Mouse (Mus musculus): ENCODE measurements around the gene Rcbtb1.

DNA sequence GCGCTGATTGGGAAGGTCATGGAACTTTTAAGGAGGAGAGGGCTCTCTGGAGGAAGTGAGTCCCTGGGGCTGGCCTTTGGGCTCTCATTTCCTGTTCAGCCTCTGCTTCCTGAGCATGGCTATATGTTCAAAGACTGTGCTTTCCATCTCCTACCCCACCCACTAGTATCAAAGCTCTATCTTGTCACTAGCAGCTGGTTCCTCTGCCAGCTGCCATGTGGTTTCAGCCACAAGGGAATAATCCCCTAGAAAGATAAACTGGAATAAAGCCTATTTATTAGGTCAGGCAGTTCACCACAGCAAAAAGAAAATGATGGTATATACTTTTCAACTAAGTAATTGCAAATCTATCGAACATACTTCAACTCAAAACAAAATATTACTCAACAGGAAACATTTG, 18.3 kb upstream of the Rcbtb1 start:
- TF ChIP-seq GATA1 (IDR thresholded peaks at IDR 0.05; ENCODE audit: borderline replicate concordance, low read length) (no peak), FLI1 (IDR thresholded peaks at IDR 0.05; ENCODE audit: low read length) (no peak)

All from megakaryocyte, embryonic 14.5 days (primary cell).